Mouse (Mus musculus) CH12.LX (cell line): ENCODE results near the gene Ccdc6.

Experiments
- CHD1 ChIP-seq: IDR thresholded peaks from 2 replicates; pipeline ENCODE4 v1.6.1; 2012; ENCODE audit warnings: low read depth, low read length, improper control_type of control experiment, inconsistent platforms
- CTCF ChIP-seq, 2 experiments: IDR thresholded peaks in 1 of 2; conservative IDR thresholded peaks in 1 of 2; 2 replicates each; pipeline ENCODE4 v1.5.1; 2011 to 2012; ENCODE audit warnings: low read depth in 2 of 2, low read length in 2 of 2, improper control_type of control experiment in 1 of 2, inconsistent platforms in 1 of 2, mild to moderate bottlenecking in 1 of 2, moderate library complexity in 1 of 2
- POLR2AphosphoS2 ChIP-seq: IDR thresholded peaks from 2 replicates; pipeline ENCODE4 v1.6.1; 2011; ENCODE audit warnings: low read depth, low read length, improper control_type of control experiment

- TF ChIP-seq POLR2AphosphoS2, result no peak
- TF ChIP-seq CHD1, result no peak
- TF ChIP-seq CTCF (conservative IDR thresholded peaks at IDR 0.05 in 1 of 2, IDR thresholded peaks at IDR 0.05 in 1 of 2; ENCODE audit: low read depth in 2 of 2, low read length in 2 of 2), result no peak
Measured at GRCm38 (mm10) chr10:70150301-70150700, 53.4 kb downstream of the Ccdc6 start.
